Mouse (Mus musculus) frontal cortex, postnatal 36 days (tissue): ENCODE measurements at regions not wholly inside any gene's neighbourhood (a gene's known extent, or its start where the extent isn't known, plus 50 kb on each side); places are given as distances from the start of the nearest gene placed in this dataset.

Experiments used
- DNase-seq, 2 experiments: peaks; one replicate each; pipeline ENCODE4 v3.0.0; 2022; ENCODE audit warnings: low spot score in 2 of 2

GRCm38 (mm10) chr4:9009656-9010055 lies 770.8 kb upstream of the Car8 start:
- no peak for DNase-seq

- no peak for DNase-seq
These were observed 767.2 kb upstream of the Car8 start for GRCm38 (mm10) chr4:9005938-9006626.

DNA sequence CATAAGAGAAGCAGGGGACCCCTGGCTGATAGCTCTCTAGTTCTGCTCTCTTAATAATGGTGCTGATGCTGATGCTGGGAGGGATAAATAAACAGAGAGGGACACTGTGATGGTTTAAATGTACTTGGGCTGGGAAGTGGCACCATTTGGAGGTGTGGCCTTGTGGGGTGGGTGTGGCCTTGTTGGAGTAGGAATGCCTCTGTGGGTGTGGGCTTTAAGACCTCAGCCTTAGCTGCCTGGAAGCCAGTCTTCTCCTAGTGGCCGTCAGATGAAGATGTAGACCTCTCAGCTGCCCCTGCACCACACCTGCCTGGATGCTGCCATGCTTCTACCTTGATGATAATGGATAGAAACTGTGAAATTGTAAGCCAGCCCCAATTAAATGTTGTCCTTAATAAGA lies 765.0 kb upstream of the Car8 start:
- no peak for DNase-seq

DNA sequence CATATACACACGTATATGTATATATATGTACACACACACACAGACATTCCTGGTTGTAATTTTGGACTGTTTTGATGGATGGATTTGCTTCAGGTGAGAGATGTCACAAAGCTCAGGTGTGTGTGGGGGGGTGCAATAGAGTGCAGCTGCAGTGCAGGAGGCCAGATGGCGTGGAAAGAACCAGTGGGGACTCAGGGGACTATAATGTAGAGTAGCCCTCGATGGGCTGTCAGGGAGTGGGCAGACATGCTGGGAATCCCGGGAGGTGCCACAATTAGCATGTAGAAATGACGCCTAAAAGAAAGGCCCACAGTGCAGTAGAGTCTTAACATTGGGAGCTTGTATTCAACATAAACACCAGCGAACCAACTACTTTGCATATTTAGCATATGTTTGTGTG lies 763.5 kb upstream of the Car8 start:
- DNase-seq, result no peak

- DNase-seq, result no peak
These were observed 759.8 kb upstream of the Car8 start for GRCm38 (mm10) chr4:8998606-8999005.

DNA sequence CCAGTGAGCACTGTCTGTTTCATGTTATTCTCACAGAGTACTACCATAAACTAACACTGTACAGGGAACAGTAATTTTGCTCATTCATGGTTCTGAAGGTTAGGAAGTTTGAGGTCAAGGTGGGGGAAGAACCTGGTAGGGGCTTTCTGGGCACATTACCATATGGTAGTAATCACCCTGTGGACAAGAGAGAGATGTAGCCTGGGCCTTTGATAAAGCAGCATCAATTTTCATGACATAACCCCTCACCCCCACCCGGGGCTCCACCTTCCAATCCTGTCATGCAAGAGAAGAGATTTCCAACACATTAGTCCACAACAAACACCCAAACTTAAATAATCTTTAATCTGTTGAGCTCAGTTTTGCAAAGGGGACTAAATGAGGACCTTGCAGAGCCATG lies 753.3 kb upstream of the Car8 start:
- no peak for DNase-seq

GRCm38 (mm10) chr4:8990551-8990950 lies 751.7 kb upstream of the Car8 start:
- DNase-seq, result no peak

GRCm38 (mm10) chr4:8989614-8990013 lies 750.8 kb upstream of the Car8 start:
- no peak for DNase-seq

DNA sequence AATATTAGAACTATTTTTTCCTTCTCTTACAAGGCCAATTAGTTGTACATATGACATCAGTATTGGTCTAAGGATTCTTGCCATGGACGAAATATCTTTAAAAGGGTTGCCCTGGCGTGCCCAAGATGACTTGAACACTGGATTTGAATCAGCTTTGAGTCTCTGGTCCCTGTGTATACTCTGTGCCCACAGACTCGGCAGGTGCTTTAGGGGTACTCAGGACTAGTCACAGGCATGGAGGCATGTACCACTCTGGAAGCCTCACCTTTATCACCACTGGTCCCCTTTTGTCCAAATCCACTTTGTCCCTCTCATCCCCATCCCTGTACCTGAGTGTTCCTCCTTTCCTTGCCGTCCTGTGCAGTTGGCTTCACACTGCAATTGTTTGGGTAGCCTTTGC lies 750.3 kb upstream of the Car8 start:
- no peak for DNase-seq

DNA sequence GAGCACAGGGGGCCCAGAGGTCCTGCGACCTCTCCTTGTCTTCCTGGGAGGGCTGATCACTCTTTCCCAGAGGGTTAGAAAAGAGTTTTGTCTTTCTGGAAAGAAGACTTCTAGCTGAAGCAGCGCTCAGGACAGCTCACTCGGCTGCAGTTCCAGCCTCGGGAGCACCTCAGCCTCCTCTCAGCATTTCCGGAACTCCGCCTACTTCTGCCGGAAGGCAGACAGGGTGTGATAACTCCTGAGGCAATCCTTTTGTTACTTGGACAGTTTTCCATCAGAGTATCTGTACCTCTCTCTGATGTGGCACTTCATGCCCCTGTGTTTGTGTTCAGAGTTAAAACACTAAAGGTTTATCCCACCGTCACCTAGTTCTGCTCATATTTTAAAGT lies 749.5 kb upstream of the Car8 start:
- no peak for DNase-seq

GRCm38 (mm10) chr4:8987544-8988344 lies 748.9 kb upstream of the Car8 start:
- DNase-seq, result no peak

GRCm38 (mm10) chr4:8986394-8987091 lies 747.7 kb upstream of the Car8 start:
- no peak for DNase-seq

- no peak for DNase-seq
These were observed 745.3 kb upstream of the Car8 start for GRCm38 (mm10) chr4:8984059-8984606.

- no peak for DNase-seq
These were observed 740.1 kb upstream of the Car8 start for GRCm38 (mm10) chr4:8978949-8979348.

GRCm38 (mm10) chr4:8969951-8970455 lies 731.2 kb upstream of the Car8 start:
- DNase-seq, result no peak

DNA sequence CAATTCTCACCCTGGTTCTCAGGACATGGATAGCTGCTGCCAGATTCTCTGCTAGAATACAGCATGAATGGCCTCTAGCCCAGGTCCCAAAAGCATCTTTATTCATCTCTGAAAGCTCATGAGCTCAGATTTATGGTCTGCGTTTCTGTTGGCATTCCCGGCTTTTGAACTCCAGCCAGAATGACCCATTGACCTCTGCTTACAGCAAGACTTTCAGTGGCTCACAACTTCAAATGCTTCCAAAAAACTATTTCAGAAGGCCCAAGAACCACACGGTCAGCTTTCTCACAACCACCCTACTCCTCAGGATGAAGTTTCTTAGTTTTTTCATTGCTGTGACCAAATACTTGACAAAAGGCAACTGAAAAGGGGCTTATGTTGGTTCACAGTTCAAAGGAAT lies 729.9 kb upstream of the Car8 start:
- DNase-seq, result no peak

GRCm38 (mm10) chr4:8967986-8968385 lies 729.1 kb upstream of the Car8 start:
- DNase-seq, result no peak

DNA sequence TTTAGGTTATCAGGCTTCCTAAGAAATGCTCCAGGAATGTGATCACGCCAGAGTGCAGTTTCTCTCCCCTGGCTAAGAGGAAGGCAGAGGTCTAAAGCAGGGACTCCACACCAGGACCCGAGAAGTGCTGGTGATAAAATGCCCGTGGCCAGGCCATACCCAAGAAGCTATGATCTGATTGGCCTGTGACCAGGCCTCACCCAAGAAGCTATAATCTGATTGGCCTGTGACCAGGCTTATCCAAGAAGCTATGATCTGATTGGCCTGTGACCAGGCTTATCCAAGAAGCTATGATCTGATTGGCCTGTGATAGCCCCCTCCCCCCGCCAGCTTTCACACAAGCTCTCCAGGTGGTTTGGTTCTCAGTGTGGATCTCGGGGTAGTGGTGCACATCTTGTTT lies 726.7 kb upstream of the Car8 start:
- DNase-seq, result no peak

DNA sequence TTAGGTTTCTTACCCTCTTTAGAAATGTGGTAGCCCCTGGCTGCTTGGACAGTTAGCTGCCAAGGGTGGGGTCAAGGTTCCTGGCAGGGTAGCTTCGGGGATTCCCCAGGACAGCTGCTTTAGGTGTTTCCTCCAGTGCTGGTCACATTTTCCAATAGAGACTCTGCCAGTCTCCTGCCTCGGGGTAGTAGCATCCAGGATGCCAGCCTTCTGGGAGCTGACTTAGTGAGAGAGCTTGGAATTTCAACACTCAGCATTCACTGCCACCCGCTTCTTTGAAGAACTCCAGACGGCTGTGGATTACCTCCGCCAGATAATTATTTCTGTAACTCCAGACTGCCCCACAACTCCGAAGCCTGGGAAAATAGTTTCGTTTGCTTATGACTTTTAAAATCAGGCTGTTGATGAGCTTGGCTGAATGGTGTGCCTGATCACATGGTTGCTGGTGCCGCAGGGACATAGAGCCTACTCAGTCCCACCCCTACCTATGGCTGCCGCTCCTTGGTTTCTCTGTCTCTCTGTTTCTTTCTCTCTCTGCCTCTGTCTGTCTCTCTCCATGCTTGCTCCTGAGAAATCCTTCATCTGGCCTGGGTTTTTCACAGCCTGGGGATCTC lies 724.2 kb upstream of the Car8 start:
- no peak for DNase-seq

DNA sequence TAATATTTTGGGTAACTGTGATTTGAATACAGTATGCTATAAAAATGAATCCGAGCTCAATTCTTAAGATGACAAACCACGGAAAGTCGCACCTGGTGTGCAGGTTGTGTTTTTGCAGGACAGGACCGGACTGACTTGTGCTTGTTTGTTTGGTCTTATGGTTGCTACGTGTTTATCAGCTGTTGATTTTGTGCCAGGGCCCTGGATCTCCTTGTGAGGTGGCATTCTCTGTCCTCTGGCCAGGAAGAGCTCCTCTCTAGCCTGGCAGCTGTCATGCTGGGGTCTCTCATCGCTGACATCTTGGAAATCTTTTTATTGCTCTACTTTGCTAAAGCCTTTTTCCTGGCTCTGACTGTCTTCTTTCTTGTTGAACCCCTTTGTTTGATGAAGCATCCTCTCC lies 723.0 kb upstream of the Car8 start:
- DNase-seq, result no peak

DNA sequence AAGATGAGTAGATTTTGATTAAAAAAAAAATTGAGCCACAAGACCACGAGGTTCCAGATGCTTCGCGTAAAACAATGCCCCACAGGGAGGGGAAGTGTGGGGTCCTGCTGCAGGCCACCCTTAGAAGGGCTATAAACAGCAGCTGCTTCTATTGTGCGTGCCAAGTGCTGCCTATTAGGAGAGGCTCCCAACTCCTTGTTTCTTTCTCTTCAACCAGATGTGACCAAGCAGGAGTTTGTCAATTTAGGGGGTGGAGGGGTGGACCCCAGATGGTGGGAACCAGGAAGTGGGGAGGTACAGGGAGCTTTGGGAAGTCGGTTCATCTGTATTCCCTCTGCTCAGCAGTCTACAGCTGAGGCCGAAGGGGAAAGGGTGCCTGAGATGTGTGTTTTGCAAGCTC lies 718.9 kb upstream of the Car8 start:
- DNase-seq, result no peak

- DNase-seq, result no peak
These were observed 718.1 kb upstream of the Car8 start for GRCm38 (mm10) chr4:8957023-8957343.
